Mouse (Mus musculus) megakaryocyte, embryonic 14.5 days (primary cell): ENCODE results near the gene Mad1l1.

ENCODE experiments used
- FLI1 ChIP-seq: IDR thresholded peaks from 2 replicates; pipeline ENCODE4 v1.6.1; 2012; ENCODE audit warnings: low read length, inconsistent platforms, mixed read lengths
- GATA1 ChIP-seq: IDR thresholded peaks from 3 replicates; pipeline ENCODE4 v1.6.1; 2012; ENCODE audit warnings: mixed read lengths, low read length, inconsistent platforms, borderline replicate concordance

DNA sequence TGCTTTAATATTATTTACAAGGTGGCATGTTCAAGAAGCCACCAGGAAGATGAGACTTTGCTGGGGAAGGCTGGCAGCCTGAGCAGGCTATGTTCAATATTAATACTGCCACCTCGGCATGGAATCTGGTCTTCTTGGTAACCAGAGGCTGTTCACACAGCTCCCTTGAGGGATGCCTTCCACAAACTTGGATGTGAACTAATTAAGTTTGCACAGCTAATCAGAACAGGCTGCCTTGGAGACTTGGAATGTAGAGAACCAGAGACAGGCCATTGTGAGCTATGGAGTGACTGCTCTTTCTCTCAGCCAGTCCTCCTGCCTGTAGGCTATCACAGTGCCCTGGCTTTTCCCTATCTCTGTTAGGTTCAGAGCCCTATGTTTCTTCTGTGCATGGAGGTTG is 278.4 kb downstream of the Mad1l1 start:
- no peak for TF ChIP-seq GATA1
- TF ChIP-seq FLI1, result no peak
